In the genomic region with DNA sequence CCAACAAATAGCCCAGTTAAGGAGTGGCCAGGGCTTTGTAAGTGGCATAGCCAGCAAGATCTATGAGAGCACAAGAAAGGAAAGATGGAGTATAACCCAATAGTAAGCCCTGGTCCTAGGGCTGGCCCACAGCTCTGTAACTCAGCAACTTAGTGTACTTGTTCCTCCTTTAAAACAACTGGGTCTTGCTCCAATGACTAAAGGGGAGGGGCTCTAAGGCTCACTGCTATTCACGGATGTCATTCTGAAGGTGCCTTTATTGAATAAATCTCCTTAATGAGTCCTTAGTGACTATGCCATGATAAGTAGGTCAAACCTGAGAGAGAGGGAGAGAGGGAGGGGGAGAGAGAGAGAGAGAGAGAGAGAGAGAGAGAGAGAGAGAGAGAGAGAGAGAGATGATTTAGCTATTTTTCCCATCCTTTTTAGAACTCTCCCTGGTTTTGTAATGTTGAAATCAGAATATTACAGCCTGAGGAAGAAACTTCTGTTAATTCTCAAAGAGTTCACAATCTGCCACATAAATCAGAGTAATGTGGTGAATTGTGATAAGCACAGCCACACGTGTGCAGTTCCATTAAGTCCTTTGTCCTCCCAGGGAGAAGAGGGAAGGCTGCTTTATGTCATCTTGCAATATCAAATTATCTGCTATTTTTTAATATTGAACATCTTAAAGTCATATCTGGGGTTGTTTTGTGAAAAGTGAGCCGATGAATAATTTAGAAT, we compare ENCODE assay signal across 21 mouse cellular contexts.
A peak's percentile ranks its signal among the peaks of the same experiment; 100 is the strongest.
DNase-seq lines count a peak whose midpoint lies in the region; ATAC-seq lines count a peak whose summit lies in the region.
"Had no signal": no experiment of that assay in that cellular context is flagged by ENCODE, and none has a peak within 500 bp of the region (broad histone marks: within the 10 kb centered on the region; RNA-seq: fewer than 3 reads in every experiment).

No protein-coding gene starts in this region.

- H3K4me1 ChIP-seq in midbrain, embryonic 12.5 days, result no peaks in the 10 kb centered on the region
- H3K4me1 ChIP-seq in midbrain, embryonic 10.5 days, result no peaks in the 10 kb centered on the region
- H3K4me1 ChIP-seq in hindbrain, embryonic 16.5 days (ENCODE audit: control insufficient read depth, insufficient read depth, low read depth, low read length), result no peaks in the 10 kb centered on the region
- no peaks in the 10 kb centered on the region for H3K4me1 ChIP-seq in midbrain, embryonic 16.5 days (ENCODE audit: control insufficient read depth, insufficient read depth, low read length)
- H3K4me1 ChIP-seq: embryonic facial prominence, embryonic 12.5 days; megakaryocyte, embryonic 14.5 days had no signal

- DNase-seq in midbrain, embryonic 10.5 days (ENCODE audit: low spot score), result no peak
- peak; percentile 19 for DNase-seq in retina, embryonic 14.5 days (ENCODE audit: low spot score)
- DNase-seq in gastrocnemius, postnatal 36 days, result no peak
- no peak for DNase-seq in heart, adult 11 months
- DNase-seq in left cerebral cortex, adult 8-10 months (ENCODE audit: low spot score in 2 of 2), result no peak
- DNase-seq: adrenal gland, postnatal 25 days; cerebellum, adult 11 months; cerebellum, postnatal 10 days; gastrocnemius, adult 2 months; kidney, postnatal 36 days; layer of hippocampus, adult 9-11 months; lung, embryonic 14.5 days; thymus, adult 18-20 months; thymus, postnatal 4 days had no signal

- H3K27ac ChIP-seq in midbrain, embryonic 12.5 days (replicated peaks), result 0 out of 2 replicates have a peak overlapping the region, but pooled peaks have one; percentile 26
- H3K27ac ChIP-seq in midbrain, embryonic 10.5 days (replicated peaks), result no peak overlapping the region
- H3K27ac ChIP-seq in hindbrain, embryonic 16.5 days (ENCODE audit: low read depth, low read length), result no peak overlapping the region
- H3K27ac ChIP-seq in midbrain, embryonic 16.5 days (ENCODE audit: low read length), result no peak overlapping the region
- H3K27ac ChIP-seq: embryonic facial prominence, embryonic 12.5 days; gastrocnemius, adult 2 months; liver, embryonic 14.5 days had no signal

- H3K27me3 ChIP-seq in midbrain, embryonic 12.5 days, result no peaks in the 10 kb centered on the region
- no peaks in the 10 kb centered on the region for H3K27me3 ChIP-seq in midbrain, embryonic 10.5 days (ENCODE audit: low read depth, poor library complexity, severe bottlenecking)
- no peaks in the 10 kb centered on the region for H3K27me3 ChIP-seq in hindbrain, embryonic 16.5 days (replicated peaks; ENCODE audit: control insufficient read depth, insufficient read depth, low read length)
- H3K27me3 ChIP-seq in midbrain, embryonic 16.5 days (ENCODE audit: control insufficient read depth, insufficient read depth, low read depth, low read length), result no peaks in the 10 kb centered on the region
- H3K27me3 ChIP-seq: embryonic facial prominence, embryonic 12.5 days; megakaryocyte, embryonic 14.5 days had no signal

- intact Hi-C loops in gastrocnemius, postnatal 36 days (cut with DNase I), result no loop called here

- H3K4me3 ChIP-seq in midbrain, embryonic 12.5 days, result no peak overlapping the region
- no peak overlapping the region for H3K4me3 ChIP-seq in midbrain, embryonic 10.5 days
- no peak overlapping the region for H3K4me3 ChIP-seq in hindbrain, embryonic 16.5 days (ENCODE audit: low read length)
- H3K4me3 ChIP-seq in midbrain, embryonic 16.5 days (ENCODE audit: low read depth, low read length), result no peak overlapping the region
- H3K4me3 ChIP-seq: embryonic facial prominence, embryonic 12.5 days; gastrocnemius, adult 2 months; megakaryocyte, embryonic 14.5 days had no signal

- no peaks in the 10 kb centered on the region for H3K9me3 ChIP-seq in midbrain, embryonic 12.5 days
- H3K9me3 ChIP-seq in midbrain, embryonic 10.5 days (replicated peaks), result no peaks in the 10 kb centered on the region
- no peaks in the 10 kb centered on the region for H3K9me3 ChIP-seq in hindbrain, embryonic 16.5 days (ENCODE audit: control insufficient read depth, low read length)
- H3K9me3 ChIP-seq in midbrain, embryonic 16.5 days (replicated peaks; ENCODE audit: control insufficient read depth, low read length, poor library complexity, severe bottlenecking), result no peaks in the 10 kb centered on the region
- H3K9me3 ChIP-seq: embryonic facial prominence, embryonic 12.5 days; megakaryocyte, embryonic 14.5 days had no signal

- peak; percentile 54; the same call in 1 of the 2 replicates for ATAC-seq in midbrain, embryonic 12.5 days (ENCODE audit: low FRiP score, low read depth)
- ATAC-seq in hindbrain, embryonic 16.5 days, result peak; percentile 79
- peak; percentile 84 for ATAC-seq in midbrain, embryonic 16.5 days

- 53% methylated on average over 3 of the region's 3 CpGs for WGBS in midbrain, embryonic 12.5 days
- 76% methylated on average over 3 of the region's 3 CpGs for WGBS in midbrain, embryonic 10.5 days
- WGBS in hindbrain, embryonic 16.5 days, result 42% methylated on average over 3 of the region's 3 CpGs
- 33% methylated on average over 3 of the region's 3 CpGs for WGBS in midbrain, embryonic 16.5 days

- H3K4me2 ChIP-seq in midbrain, embryonic 12.5 days (replicated peaks), result no peak overlapping the region
- no peak overlapping the region for H3K4me2 ChIP-seq in hindbrain, embryonic 16.5 days (ENCODE audit: low read length)
- H3K4me2 ChIP-seq in midbrain, embryonic 16.5 days (ENCODE audit: low read length), result no peak overlapping the region
- H3K4me2 ChIP-seq: embryonic facial prominence, embryonic 12.5 days; heart, embryonic 11.5 days; lung, embryonic 14.5 days had no signal

- no peak overlapping the region for H3K9ac ChIP-seq in midbrain, embryonic 12.5 days (replicated peaks)
- H3K9ac ChIP-seq in hindbrain, embryonic 16.5 days (ENCODE audit: low read depth, low read length), result no peak overlapping the region
- H3K9ac ChIP-seq in midbrain, embryonic 16.5 days (ENCODE audit: low read depth, low read length), result no peak overlapping the region
- H3K9ac ChIP-seq: embryonic facial prominence, embryonic 12.5 days; liver, embryonic 14.5 days; lung, embryonic 14.5 days had no signal

- no peaks in the 10 kb centered on the region for H3K36me3 ChIP-seq in midbrain, embryonic 12.5 days
- no peaks in the 10 kb centered on the region for H3K36me3 ChIP-seq in midbrain, embryonic 10.5 days
- H3K36me3 ChIP-seq in hindbrain, embryonic 16.5 days (ENCODE audit: control insufficient read depth, insufficient read depth, low read length), result no peaks in the 10 kb centered on the region
- H3K36me3 ChIP-seq in midbrain, embryonic 16.5 days (ENCODE audit: control insufficient read depth, insufficient read depth, low read length), result no peaks in the 10 kb centered on the region
- H3K36me3 ChIP-seq: embryonic facial prominence, embryonic 12.5 days had no signal
